Mouse (Mus musculus): ENCODE measurements around the gene Arhgap23.
A peak's percentile ranks its signal among the peaks of the same experiment; 100 is the strongest.

Arhgap23 gene

GRCm38 (mm10) chr11:97415330-97415711 lies at the start of gene Arhgap23:
TSS of gene Arhgap23 (plus strand) at chr11:97415533.
- DNase-seq = no peak

DNA sequence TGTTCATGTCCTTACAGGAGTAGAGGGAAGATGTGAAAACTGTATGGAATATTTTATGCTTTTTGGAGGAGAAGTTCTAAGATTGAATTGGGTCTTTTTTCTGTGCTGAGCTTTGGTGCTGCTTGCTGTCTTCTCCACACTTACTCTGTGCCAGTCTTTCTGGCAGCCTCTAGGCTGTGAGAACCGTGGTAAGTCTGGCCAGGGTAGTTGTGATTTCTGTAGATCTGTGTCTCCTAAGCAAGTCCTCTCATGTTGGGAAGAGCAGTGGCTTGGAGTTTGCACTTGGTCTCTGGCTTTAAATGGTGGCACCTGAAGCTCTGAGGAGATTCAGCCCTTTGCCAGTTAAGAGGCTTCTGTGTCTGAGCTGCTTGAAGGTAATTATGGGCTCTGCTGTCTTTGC lies 49.8 kb upstream of the Arhgap23 start:
- no peak for DNase-seq

DNA sequence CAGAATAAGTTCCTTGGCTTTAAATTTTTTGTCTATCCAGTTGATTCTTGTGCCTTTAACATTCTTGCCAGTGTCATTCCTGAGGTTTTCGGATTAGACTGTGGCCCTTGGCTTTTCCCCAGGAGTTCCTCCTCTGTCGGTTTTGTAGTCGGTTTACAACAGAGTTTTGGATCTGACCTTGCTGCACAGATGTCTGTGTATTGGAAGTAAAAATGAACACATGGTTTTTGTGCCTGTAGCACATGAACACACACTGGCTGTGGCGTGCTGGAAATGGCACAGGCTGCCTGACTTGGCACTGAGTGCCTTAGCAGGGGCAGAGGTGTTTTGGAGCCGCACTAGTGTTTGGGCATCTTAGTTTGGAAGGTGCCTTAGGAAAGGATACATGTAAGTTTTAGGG lies 46.8 kb upstream of the Arhgap23 start:
- peak; percentile 38 for DNase-seq

GRCm38 (mm10) chr11:97370329-97371091 lies 44.8 kb upstream of the Arhgap23 start:
- DNase-seq = peak; percentile 31

DNA sequence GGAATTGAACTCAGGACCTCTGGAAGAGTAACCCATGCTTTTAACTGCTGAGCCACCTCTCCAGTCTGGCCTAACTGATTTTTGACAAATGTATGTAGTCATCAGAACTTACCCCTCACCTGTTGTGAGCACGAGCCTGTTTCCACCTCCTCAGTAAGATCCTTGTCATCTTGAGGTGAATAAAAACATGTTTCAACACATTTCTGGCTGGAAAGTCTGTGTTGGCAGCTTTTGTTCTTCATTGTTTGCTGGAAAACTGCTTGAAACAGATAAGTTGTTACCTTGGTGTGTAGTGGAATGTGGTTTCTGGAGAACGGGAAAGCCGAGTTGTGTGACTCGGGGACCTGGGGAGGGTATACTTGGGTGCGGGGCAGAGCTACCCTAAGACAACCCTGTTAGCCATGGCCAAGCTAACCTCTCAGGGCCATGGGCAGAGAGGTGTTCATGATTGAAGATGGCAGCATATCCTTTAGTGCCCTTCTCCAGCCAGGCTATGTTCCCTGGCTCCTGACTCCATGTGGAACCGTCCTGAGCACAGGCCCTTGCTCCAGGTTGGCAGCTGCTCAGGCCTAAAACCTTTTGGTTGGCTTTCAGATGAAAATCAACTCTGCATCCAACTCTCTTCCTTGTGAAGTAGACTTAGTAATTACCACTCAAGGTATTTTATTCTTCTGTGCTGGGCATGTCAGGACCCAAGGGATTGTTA lies 43.0 kb upstream of the Arhgap23 start:
- no peak for DNase-seq

- DNase-seq = no peak
Measured at GRCm38 (mm10) chr11:97373402-97373801, 41.9 kb upstream of the Arhgap23 start.

GRCm38 (mm10) chr11:97380036-97380435 lies 35.3 kb upstream of the Arhgap23 start:
- no peak for DNase-seq

GRCm38 (mm10) chr11:97383017-97383416 lies 32.3 kb upstream of the Arhgap23 start:
- DNase-seq = no peak

- no peak for DNase-seq
Measured at GRCm38 (mm10) chr11:97383764-97384163, 31.6 kb upstream of the Arhgap23 start.

- DNase-seq = no peak
Measured at GRCm38 (mm10) chr11:97387811-97388210, 27.5 kb upstream of the Arhgap23 start.

DNA sequence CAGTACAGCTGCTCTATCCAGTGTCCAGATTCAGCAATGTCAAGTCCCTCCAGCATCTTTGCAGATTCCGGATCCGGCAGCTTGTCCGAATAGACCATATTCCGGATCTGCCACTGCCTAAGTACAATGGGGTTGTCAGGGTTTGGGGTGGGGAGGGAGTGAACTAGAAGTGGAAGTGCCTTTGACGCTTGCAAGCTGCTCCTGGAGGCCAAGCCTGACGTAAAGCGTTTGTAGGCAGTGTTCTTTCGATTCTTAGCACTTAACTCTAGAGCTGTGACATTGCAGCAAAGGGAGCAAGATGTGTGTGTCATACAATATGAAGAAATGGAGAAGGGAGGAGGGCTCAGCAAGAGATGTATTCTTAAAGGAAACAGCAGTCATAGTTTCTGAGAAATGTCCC lies 26.2 kb upstream of the Arhgap23 start:
- DNase-seq = no peak

GRCm38 (mm10) chr11:97393658-97394057 lies 21.7 kb upstream of the Arhgap23 start:
- no peak for DNase-seq

DNA sequence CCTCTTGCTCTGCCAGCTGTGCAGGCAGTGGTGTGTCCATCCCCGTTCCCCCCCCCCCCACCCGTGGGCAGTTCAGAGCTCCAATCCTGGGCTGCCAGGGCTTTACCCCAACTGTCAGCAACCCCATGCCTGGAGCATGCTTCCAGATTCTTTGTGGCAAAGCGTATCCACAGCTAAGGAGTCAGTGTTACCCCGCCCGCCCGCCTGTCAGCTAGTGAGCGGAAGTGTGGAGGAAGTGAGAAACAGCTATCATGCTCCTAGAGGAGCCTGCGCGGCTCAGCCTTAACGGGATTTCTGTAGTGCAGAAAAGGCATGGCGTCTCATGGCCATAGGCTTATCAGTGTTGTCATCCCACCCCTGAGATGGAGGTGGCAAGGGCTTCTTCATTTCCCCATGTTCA lies 21.2 kb upstream of the Arhgap23 start:
- peak; percentile 53 for DNase-seq

DNA sequence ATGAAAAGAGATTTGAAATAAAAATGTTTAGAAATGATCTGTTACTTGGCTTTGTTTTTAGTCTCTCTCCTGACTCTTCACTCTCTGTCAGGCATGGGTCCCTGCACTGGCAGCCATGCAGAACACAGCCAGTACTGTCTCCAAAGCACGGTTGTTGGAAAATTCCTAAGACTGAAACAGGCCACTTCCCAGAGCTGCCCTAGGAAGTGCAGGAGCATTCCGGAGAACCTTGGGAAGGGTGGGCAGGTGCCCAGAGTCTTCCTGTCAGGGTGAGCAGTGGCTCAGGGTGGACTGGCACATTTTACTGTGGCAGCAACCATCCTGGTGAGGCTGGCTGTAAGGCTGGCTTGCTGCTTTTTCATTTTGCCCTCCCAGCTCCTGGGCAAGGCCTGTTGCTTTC lies 16.8 kb upstream of the Arhgap23 start:
- DNase-seq = no peak

DNA sequence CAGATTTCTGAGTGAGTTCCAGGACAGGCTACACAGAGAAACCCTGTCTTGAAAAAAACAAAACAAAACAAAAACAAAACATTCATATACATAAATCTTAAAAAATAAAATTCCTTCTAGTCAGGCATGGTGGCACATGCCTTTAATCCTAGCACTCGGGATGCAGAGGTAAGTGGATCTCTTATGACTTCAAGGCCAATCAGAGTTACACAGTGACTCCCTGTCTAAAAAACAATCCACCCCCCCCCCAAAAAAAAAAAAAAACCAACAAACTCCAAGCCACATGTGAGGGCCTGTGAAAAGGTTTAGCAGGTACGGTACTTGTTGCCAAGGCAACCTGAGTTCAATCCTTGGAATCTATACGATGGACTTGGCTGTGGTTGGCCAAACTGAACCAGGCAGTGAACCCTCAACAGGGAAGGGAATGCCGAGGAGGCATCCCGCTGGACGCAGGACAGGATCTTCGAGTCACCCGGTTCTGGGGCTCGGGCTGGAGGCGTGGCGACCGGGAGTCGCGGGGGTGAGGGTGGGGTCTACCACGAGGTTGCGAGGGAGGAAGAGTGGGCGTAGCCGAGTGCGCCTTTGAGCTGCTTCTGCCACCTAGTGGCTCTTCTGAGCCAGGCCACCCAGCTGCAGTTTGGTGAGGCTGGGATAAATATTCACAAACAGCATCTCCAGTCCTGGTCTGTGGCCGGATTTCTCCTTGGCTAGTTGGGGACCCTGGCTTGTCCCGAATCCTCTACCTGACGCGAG lies 15.2 kb upstream of the Arhgap23 start:
- DNase-seq = peak; percentile 84

DNA sequence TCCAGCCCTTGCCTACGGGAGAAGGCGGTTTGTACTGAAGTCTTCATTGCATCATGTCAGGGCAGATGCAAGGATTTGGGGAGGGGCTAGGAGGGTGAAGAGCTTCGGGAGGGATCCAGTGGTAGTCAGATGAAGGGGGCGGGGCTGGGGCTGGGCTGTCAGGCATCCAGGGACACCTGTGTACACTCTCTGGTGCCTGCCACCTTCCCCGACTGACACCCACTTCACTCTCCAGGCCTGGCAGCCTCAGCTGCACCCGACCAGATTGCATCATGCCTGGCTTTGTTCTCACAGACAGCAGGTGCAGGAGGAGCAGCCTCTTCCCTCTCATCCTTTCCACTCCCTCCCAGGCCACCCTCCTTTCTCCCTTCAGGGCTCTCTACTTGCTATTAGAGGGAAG lies 14.3 kb upstream of the Arhgap23 start:
- DNase-seq = peak; percentile 80

GRCm38 (mm10) chr11:97401686-97402435 lies 13.5 kb upstream of the Arhgap23 start:
- no peak for DNase-seq

DNA sequence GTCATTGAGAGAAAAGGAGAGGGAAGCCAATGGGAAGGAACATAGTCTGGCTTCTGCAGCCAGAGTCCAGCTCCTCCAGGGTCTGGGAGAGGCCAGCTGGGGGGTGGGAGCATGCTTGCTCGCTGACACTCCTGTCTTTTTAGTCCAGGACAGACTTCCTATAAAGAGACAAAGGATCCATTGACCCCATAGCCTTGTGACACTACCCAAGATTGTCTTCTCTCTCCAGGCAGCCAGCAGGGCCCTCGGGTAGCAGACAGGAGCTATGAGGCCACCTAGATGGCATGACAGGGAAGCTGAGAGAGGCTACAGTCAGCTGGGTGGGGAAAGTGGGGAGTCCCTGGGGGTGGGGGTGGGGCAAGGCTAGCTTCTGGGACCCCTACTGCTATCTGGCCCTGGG lies 12.6 kb upstream of the Arhgap23 start:
- no peak for DNase-seq

- DNase-seq = no peak
Measured at GRCm38 (mm10) chr11:97403614-97404183, 11.6 kb upstream of the Arhgap23 start.

- peak; percentile 60 for DNase-seq
Measured at GRCm38 (mm10) chr11:97404184-97404760, 11.1 kb upstream of the Arhgap23 start.

DNA sequence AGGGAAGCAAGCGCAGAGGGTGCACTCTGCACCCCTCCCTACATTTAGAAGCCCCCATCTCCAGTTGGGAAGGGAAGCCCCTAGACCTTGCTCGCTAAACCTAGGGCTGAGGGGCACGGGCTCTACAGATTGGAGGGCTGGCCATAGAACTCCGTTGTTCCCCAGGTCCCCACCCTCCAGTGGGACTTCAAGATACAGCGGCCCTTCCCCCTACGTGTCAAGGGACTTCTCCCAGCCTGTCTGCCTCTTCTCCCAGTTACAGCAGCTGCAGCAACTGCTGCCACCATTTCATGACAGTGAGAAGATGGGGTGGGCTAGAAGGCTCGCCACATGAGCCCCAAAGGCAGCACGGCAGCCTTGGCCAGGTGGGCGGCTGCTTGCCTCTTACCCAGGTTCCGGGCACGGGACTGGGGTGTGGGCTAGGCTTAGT lies 10.6 kb upstream of the Arhgap23 start:
- no peak for DNase-seq

Measured in layer of hippocampus, adult 9-11 months (tissue).